Mouse (Mus musculus) embryonic facial prominence, embryonic 14.5 days (tissue): ENCODE measurements at regions not wholly inside any gene's neighbourhood (a gene's known extent, or its start where the extent isn't known, plus 50 kb on each side); places are given as distances from the start of the nearest gene placed in this dataset.
A peak's percentile ranks its signal among the peaks of the same experiment; 100 is the strongest.

Experiments used
- ATAC-seq: fragments of 200-750 bp; cut with Nextera tagmentation; 2 replicates; pipeline ENCODE4 v1.8.0; 2017; ENCODE audit warnings: low read depth, moderate number of reproducible peaks, moderate TSS enrichment
- DNase-seq: peaks from one replicate; pipeline ENCODE4 v3.0.0-alpha.2; 2015; ENCODE audit warnings: low spot score
- H3K27ac ChIP-seq: fragments of 300-500 bp; sonication (generic); replicated peaks from 2 replicates; pipeline ENCODE4 v1.5.1; 2014; ENCODE audit warnings: low read depth, mild to moderate bottlenecking, low read length, moderate library complexity
- H3K27me3 ChIP-seq: fragments of 300-500 bp; sonication (generic); replicated peaks from 2 replicates; pipeline ENCODE4 v1.6.1; 2014; ENCODE audit warnings: low read length; ENCODE audit not compliant: control insufficient read depth, insufficient read depth
- H3K36me3 ChIP-seq: fragments of 300-500 bp; sonication (generic); 2 replicates; pipeline ENCODE4 v1.6.1; 2014; ENCODE audit warnings: low read length, mixed read lengths; ENCODE audit not compliant: control insufficient read depth, insufficient read depth
- H3K4me1 ChIP-seq: fragments of 300-500 bp; sonication (generic); 2 replicates; pipeline ENCODE4 v1.6.1; 2014; ENCODE audit warnings: antibody characterized with exemption, low read length; ENCODE audit not compliant: control insufficient read depth, insufficient read depth
- H3K4me2 ChIP-seq: fragments of 300-500 bp; sonication (generic); 2 replicates; pipeline ENCODE4 v1.6.1; 2014; ENCODE audit warnings: low read depth, mild to moderate bottlenecking, low read length, moderate library complexity, mixed read lengths
- H3K4me3 ChIP-seq: fragments of 300-500 bp; sonication (generic); 2 replicates; pipeline ENCODE4 v1.5.1; 2014; ENCODE audit warnings: low read depth, mild to moderate bottlenecking, low read length
- H3K9ac ChIP-seq: fragments of 300-500 bp; sonication (generic); 2 replicates; pipeline ENCODE4 v1.6.1; 2014; ENCODE audit warnings: low read depth, mild to moderate bottlenecking, low read length, moderate library complexity, mixed read lengths
- H3K9me3 ChIP-seq: fragments of 300-500 bp; sonication (generic); 2 replicates; pipeline ENCODE4 v1.6.1; 2016; ENCODE audit warnings: low read length; ENCODE audit not compliant: control insufficient read depth
- WGBS: fragments of 180-500 bp; shearing (Covaris S2); extraction: QIAGEN DNeasy Blood & Tissue Kit; methylation state at CpG from one replicate; pipeline ENCODE4 v1.1.7; 2014; 5-methylcytosine and 5-hydroxymethylcytosine counted together

GRCm38 (mm10) chr1:186460742-186461141 lies 245.0 kb downstream of the Tgfb2 start:
- peaks cover 4% of the 10 kb centered on the region; the same call in 1 of the 2 replicates for H3K9me3 ChIP-seq
- DNase-seq: no peak
- no peak overlapping the region for H3K4me3 ChIP-seq
- H3K36me3 ChIP-seq: no peaks in the 10 kb centered on the region
- no peak overlapping the region for H3K9ac ChIP-seq
- no peak for ATAC-seq
- 81% methylated on average over 10 of the region's 10 CpGs for WGBS
- H3K27ac ChIP-seq: no peak overlapping the region
- no peaks in the 10 kb centered on the region for H3K27me3 ChIP-seq
- no peak overlapping the region for H3K4me2 ChIP-seq
- peaks cover 4% of the 10 kb centered on the region; the same call in 1 of the 2 replicates for H3K4me1 ChIP-seq

GRCm38 (mm10) chr1:186458099-186458637 lies 247.6 kb downstream of the Tgfb2 start:
- ATAC-seq (0 out of 2 replicates have a peak, but pooled peaks have one; percentile 22), DNase-seq (peak; percentile 49)
- no peak overlapping the region for H3K27ac ChIP-seq
- H3K4me3 ChIP-seq: no peak overlapping the region
- whole genome bisulfite sequencing: 20% methylated on average over 2 of the region's 2 CpGs
- H3K36me3 ChIP-seq: no peaks in the 10 kb centered on the region
- H3K27me3 ChIP-seq: no peaks in the 10 kb centered on the region
- peaks cover 8% of the 10 kb centered on the region; the same call in 1 of the 2 replicates for H3K4me1 ChIP-seq
- H3K9ac ChIP-seq: no peak overlapping the region
- H3K4me2 ChIP-seq: no peak overlapping the region
- peaks cover 4% of the 10 kb centered on the region; the same call in 1 of the 2 replicates for H3K9me3 ChIP-seq

GRCm38 (mm10) chr1:186457098-186457497 lies 248.7 kb downstream of the Tgfb2 start:
- Histone ChIP-seq H3K4me1 (peaks cover 8% of the 10 kb centered on the region; the same call in 1 of the 2 replicates), H3K9ac (no peak overlapping the region), H3K4me3 (no peak overlapping the region), H3K27ac (no peak overlapping the region), H3K27me3 (no peaks in the 10 kb centered on the region), H3K9me3 (peaks cover 4% of the 10 kb centered on the region; the same call in 1 of the 2 replicates), H3K4me2 (no peak overlapping the region), H3K36me3 (no peaks in the 10 kb centered on the region)
- ATAC-seq: no peak
- DNase-seq: no peak
- 73% methylated on average over 8 of the region's 8 CpGs for WGBS

DNA sequence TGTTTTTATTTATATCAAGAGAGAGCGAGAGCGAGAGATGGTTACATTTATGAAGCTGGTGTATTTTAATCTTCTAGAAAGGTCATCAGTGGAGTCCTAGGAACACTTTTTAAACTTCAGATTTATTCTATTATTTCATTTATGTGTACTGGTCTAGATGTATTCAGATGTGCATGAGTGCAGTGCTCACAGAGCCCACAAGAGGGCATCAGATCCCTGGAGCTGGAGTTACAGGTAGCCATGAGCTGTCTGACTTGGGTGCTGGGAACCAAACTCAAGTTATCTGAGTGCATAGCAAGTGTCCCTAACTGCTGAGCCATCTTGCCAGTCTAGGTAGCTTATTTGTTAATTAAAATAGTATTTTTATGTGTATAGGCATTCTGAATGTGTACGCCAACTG lies 249.7 kb downstream of the Tgfb2 start:
- DNase-seq (no peak), ATAC-seq (no peak)
- no peak overlapping the region for H3K9ac ChIP-seq
- no peaks in the 10 kb centered on the region for H3K27me3 ChIP-seq
- no peak overlapping the region for H3K4me3 ChIP-seq
- H3K9me3 ChIP-seq: peaks cover 4% of the 10 kb centered on the region; the same call in 1 of the 2 replicates
- H3K4me2 ChIP-seq: no peak overlapping the region
- H3K4me1 ChIP-seq: peaks cover 8% of the 10 kb centered on the region; the same call in 1 of the 2 replicates
- no peaks in the 10 kb centered on the region for H3K36me3 ChIP-seq
- WGBS: 97% methylated on average over 3 of the region's 3 CpGs
- no peak overlapping the region for H3K27ac ChIP-seq

DNA sequence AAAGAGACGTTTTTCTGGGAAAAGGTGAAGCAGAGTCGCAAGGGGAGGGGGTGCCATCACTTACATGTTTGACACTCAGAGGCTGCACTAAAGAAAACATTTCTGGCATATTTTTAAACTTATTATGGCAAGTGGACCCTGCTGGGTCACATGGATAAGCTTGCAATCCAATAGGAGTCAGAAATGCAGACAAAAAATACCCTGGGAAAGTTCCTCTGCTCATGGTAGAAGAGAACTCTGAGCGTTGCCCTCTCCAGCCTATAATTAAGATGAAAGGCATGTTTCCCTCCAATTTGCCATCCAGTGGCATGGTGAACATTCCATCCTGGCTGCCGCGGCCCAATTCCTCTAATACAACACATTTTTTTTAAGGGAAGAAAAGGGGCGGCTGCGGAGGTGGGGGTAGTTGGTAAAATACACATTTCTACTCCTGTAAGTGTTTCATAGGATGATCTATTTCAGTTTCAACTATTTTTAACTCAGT lies 250.6 kb downstream of the Tgfb2 start:
- Histone ChIP-seq H3K4me2 (no peak overlapping the region), H3K9me3 (peaks cover 4% of the 10 kb centered on the region; the same call in 1 of the 2 replicates), H3K27me3 (no peaks in the 10 kb centered on the region), H3K27ac (no peak overlapping the region), H3K9ac (no peak overlapping the region), H3K36me3 (no peaks in the 10 kb centered on the region), H3K4me3 (no peak overlapping the region), H3K4me1 (peaks cover 8% of the 10 kb centered on the region; the same call in 1 of the 2 replicates)
- ATAC-seq: no peak
- DNase-seq: peak; percentile 64
- WGBS: 45% methylated on average over 7 of the region's 7 CpGs

DNA sequence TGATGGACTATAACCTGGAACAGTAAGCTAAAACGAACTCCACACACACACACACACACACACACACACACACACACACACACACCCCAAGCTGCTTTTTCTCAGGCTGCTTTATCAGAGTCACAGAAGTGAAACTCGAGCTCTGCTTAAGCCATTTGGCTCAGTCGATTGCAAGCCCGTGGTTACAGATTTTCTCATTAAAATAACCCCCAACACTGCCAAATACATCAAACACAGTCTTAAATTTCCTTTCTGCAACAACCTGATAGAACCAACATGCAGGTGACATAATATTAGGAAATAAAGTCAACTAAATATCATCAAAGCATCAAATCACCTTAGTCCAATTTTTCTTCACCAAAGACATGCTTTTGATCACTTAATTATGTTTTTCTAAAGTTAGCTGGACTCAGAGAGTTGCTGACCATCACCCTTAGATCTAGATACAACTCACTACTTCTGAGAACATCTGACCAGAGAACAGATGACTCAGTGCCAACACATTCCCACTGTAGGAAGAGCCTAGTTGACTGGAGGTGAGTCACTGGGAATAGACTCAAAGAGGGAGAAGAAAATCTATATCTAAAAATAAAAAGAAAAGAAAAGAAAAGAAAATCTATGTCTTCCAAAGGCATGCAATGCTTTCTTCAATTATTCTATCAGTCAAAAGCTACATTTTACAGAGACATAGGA lies 251.2 kb downstream of the Tgfb2 start:
- DNase-seq: peak; percentile 46
- H3K9me3 ChIP-seq: peaks cover 4% of the 10 kb centered on the region; the same call in 1 of the 2 replicates
- no peak overlapping the region for H3K9ac ChIP-seq
- 43% methylated on average over 4 of the region's 4 CpGs for WGBS
- H3K27ac ChIP-seq: no peak overlapping the region
- H3K4me3 ChIP-seq: no peak overlapping the region
- H3K4me1 ChIP-seq: peaks cover 15% of the 10 kb centered on the region
- ATAC-seq: no peak
- no peaks in the 10 kb centered on the region for H3K36me3 ChIP-seq
- no peak overlapping the region for H3K4me2 ChIP-seq
- H3K27me3 ChIP-seq: no peaks in the 10 kb centered on the region

- H3K27me3 ChIP-seq: no peaks in the 10 kb centered on the region
- H3K4me1 ChIP-seq: peaks cover 19% of the 10 kb centered on the region
- H3K27ac ChIP-seq: peak overlapping the region; percentile 88
- H3K9me3 ChIP-seq: no peaks in the 10 kb centered on the region
- no peak overlapping the region for H3K4me3 ChIP-seq
- H3K9ac ChIP-seq: no peak overlapping the region
- DNase-seq: peak; percentile 88
- peak; percentile 63; the same call in 1 of the 2 replicates for ATAC-seq
- no peaks in the 10 kb centered on the region for H3K36me3 ChIP-seq
- 8% methylated on average over 16 of the region's 16 CpGs for WGBS
- H3K4me2 ChIP-seq: peak overlapping the region; percentile 32
Measured at GRCm38 (mm10) chr1:186448841-186449650, 256.7 kb downstream of the Tgfb2 start.

DNA sequence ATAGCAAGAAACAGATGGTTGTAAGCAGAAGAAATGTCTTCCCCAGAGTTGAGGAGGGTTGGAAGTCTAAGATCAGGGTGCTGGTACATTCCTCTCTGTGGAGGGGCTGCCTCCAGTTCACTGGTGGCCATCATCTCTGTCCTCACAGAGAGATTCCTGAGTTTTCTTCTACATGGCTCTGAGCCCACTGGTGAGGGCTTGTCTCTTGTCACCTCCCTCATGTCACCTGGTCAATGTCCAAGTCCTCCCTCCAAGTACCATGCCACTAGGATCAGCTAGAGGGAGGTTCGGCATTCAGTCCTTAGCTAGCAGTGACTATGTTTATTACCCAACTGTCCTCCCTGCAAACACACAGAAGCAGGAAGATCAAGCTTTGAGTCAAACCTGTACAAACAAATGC lies 258.3 kb downstream of the Tgfb2 start:
- Histone ChIP-seq H3K4me1 (peaks cover 19% of the 10 kb centered on the region), H3K4me3 (no peak overlapping the region), H3K9ac (no peak overlapping the region), H3K27me3 (no peaks in the 10 kb centered on the region), H3K27ac (no peak overlapping the region), H3K36me3 (no peaks in the 10 kb centered on the region), H3K4me2 (no peak overlapping the region), H3K9me3 (no peaks in the 10 kb centered on the region)
- DNase-seq (no peak), ATAC-seq (no peak)
- WGBS: 67% methylated on average over 1 of the region's 1 CpGs
